Mouse (Mus musculus) embryonic fibroblast, embryonic 13.5 days (primary cell): Measurements from ENCODE around the gene Tor1a. TPM values are rescaled to one million over a fixed set of nuclear protein-coding genes. Genes with fewer than 3 reads are reported as not detected.
A peak's percentile ranks its signal among the peaks of the same experiment; 100 is the strongest.

Source experiments
- H3K27ac ChIP-seq: 2 replicates; pipeline ENCODE4 v1.5.1; 2012; ENCODE audit warnings: low read length, control low read depth, inconsistent platforms; ENCODE audit not compliant: insufficient read depth
- H3K4me1 ChIP-seq: 2 replicates; pipeline ENCODE4 v1.6.1; 2011; ENCODE audit warnings: low read length; ENCODE audit not compliant: control insufficient read depth, insufficient read depth
- H3K4me3 ChIP-seq: 2 replicates; pipeline ENCODE4 v1.5.1; 2011; ENCODE audit warnings: mild to moderate bottlenecking, control low read depth, low read length; ENCODE audit not compliant: insufficient read depth
- CTCF ChIP-seq: IDR thresholded peaks from 2 replicates; pipeline ENCODE4 v1.5.1; 2011; ENCODE audit warnings: mild to moderate bottlenecking, control low read depth, low read length, moderate library complexity, borderline replicate concordance; ENCODE audit not compliant: insufficient read depth
- POLR2A ChIP-seq: IDR thresholded peaks from 2 replicates; pipeline ENCODE4 v1.6.1; 2011; ENCODE audit warnings: low read depth, mild to moderate bottlenecking, control low read depth, low read length, moderate library complexity
- polyA plus RNA-seq: library from polyadenylated mRNA; stranded (reverse); fragments of >200 nt; gene quantifications from 2 replicates; pipeline ENCODE4 v1.2.4, GENCODE M21; 2011; ENCODE audit warnings: low read depth; ENCODE audit not compliant: missing spikeins, insufficient read length

Gene Tor1a
- polyA plus RNA-seq: 31.5 and 38.9 TPM in 2 replicates

GRCm38 (mm10) chr2:30967352-30968327 is at the start of gene Tor1a:
TSS of gene Tor1a (minus strand) at chr2:30967933.
- Histone ChIP-seq H3K4me1 (no peaks in the 10 kb centered on the region; the same call in 1 of the 2 replicates), H3K27ac (no peak within 1 kb of the TSS), H3K4me3 (peak within 1 kb of the TSS; percentile 72)
- TF ChIP-seq CTCF: no peak
- peak; percentile 84 for TF ChIP-seq POLR2A

- TF ChIP-seq CTCF: no peak
- no peak for TF ChIP-seq POLR2A
- H3K27ac ChIP-seq: no peak overlapping the region
- peaks cover 10% of the 10 kb centered on the region; the same call in 1 of the 2 replicates for H3K4me1 ChIP-seq
- H3K4me3 ChIP-seq: no peak overlapping the region
These were observed 45.8 kb upstream of the Tor1a start for GRCm38 (mm10) chr2:31013371-31014120.

- TF ChIP-seq CTCF (no peak), POLR2A (no peak)
- Histone ChIP-seq H3K27ac (no peak overlapping the region), H3K4me3 (no peak overlapping the region), H3K4me1 (0 out of 2 replicates have a peak, but pooled peaks cover 3% of the 10 kb centered on the region)
These were observed 39.5 kb upstream of the Tor1a start for GRCm38 (mm10) chr2:31007208-31007607.

GRCm38 (mm10) chr2:31006434-31006833 is 38.7 kb upstream of the Tor1a start:
- TF ChIP-seq POLR2A: no peak
- no peak for TF ChIP-seq CTCF
- Histone ChIP-seq H3K4me3 (no peak overlapping the region), H3K27ac (no peak overlapping the region), H3K4me1 (0 out of 2 replicates have a peak, but pooled peaks cover 3% of the 10 kb centered on the region)

GRCm38 (mm10) chr2:31005453-31005852 is 37.7 kb upstream of the Tor1a start:
- Histone ChIP-seq H3K27ac (no peak overlapping the region), H3K4me1 (0 out of 2 replicates have a peak, but pooled peaks cover 3% of the 10 kb centered on the region)
- TF ChIP-seq CTCF (no peak), POLR2A (no peak)

GRCm38 (mm10) chr2:31002857-31003256 is 35.1 kb upstream of the Tor1a start:
- Histone ChIP-seq H3K4me3 (no peak overlapping the region), H3K27ac (no peak overlapping the region), H3K4me1 (0 out of 2 replicates have a peak, but pooled peaks cover 3% of the 10 kb centered on the region)
- TF ChIP-seq CTCF: no peak
- TF ChIP-seq POLR2A: no peak

More at GRCm38 (mm10) chr2:31005453-31005852, 37.7 kb upstream of the Tor1a start:
- H3K4me3 ChIP-seq: no peak overlapping the region

GRCm38 (mm10) chr2:30998443-30999260 is 30.9 kb upstream of the Tor1a start:
- no peak overlapping the region for H3K4me3 ChIP-seq
- TF ChIP-seq POLR2A (no peak), CTCF (no peak)
- H3K4me1 ChIP-seq: no peaks in the 10 kb centered on the region

GRCm38 (mm10) chr2:30995432-30995996 is 27.8 kb upstream of the Tor1a start:
- TF ChIP-seq POLR2A (no peak), CTCF (no peak)

More at GRCm38 (mm10) chr2:30998443-30999260, 30.9 kb upstream of the Tor1a start:
- H3K27ac ChIP-seq: no peak overlapping the region

GRCm38 (mm10) chr2:30994853-30995252 is 27.1 kb upstream of the Tor1a start:
- Histone ChIP-seq H3K27ac (no peak overlapping the region), H3K4me3 (no peak overlapping the region), H3K4me1 (no peaks in the 10 kb centered on the region)
- TF ChIP-seq CTCF (no peak), POLR2A (no peak)

More at GRCm38 (mm10) chr2:30995432-30995996, 27.8 kb upstream of the Tor1a start:
- H3K4me3 ChIP-seq: no peak overlapping the region
- no peaks in the 10 kb centered on the region for H3K4me1 ChIP-seq
- H3K27ac ChIP-seq: no peak overlapping the region
